Mouse (Mus musculus) MEL (cell line): Measurements from ENCODE around the gene Fam53b. TPM values are rescaled to one million over a fixed set of nuclear protein-coding genes. Genes with fewer than 3 reads are reported as not detected.

Experiments
- DNase-seq: peaks from one replicate; pipeline ENCODE4 v3.0.0; 2011; ENCODE audit warnings: low read depth, low spot score
- H3K27ac ChIP-seq: 2 replicates; pipeline ENCODE4 v1.5.1; 2012; ENCODE audit warnings: low read depth, mild to moderate bottlenecking, control low read depth, low read length, moderate library complexity; ENCODE audit not compliant: control insufficient read depth
- H3K27me3 ChIP-seq, 2 experiments: fragments of 150-350 bp in 1 of 2; sonication (generic) in 1 of 2; 2 replicates each; pipeline ENCODE4 v1.6.1; 2012; ENCODE audit warnings: low read length in 2 of 2, mild to moderate bottlenecking in 2 of 2, improper control_type of control experiment in 1 of 2, moderate library complexity in 1 of 2; ENCODE audit not compliant: insufficient read depth in 2 of 2, control insufficient read depth in 1 of 2
- H3K36me3 ChIP-seq, 2 experiments: 2 replicates each; pipeline ENCODE4 v1.6.1; 2012 to 2014; ENCODE audit warnings: low read length in 2 of 2, improper control_type of control experiment in 1 of 2, inconsistent platforms in 1 of 2, mild to moderate bottlenecking in 1 of 2; ENCODE audit not compliant: insufficient read depth in 2 of 2, control insufficient read depth in 1 of 2
- H3K4me1 ChIP-seq, 2 experiments: fragments of 150-350 bp in 1 of 2; sonication (generic) in 1 of 2; 2 replicates each; pipeline ENCODE4 v1.6.1; 2012; ENCODE audit warnings: low read length in 2 of 2, improper control_type of control experiment in 1 of 2, mild to moderate bottlenecking in 1 of 2; ENCODE audit not compliant: insufficient read depth in 2 of 2, control insufficient read depth in 1 of 2
- H3K4me3 ChIP-seq, 2 experiments: fragments of 150-350 bp in 1 of 2; sonication (generic) in 1 of 2; 2 replicates each; pipeline ENCODE4 v1.5.1; 2012; ENCODE audit warnings: low read depth in 2 of 2, low read length in 2 of 2, mild to moderate bottlenecking in 2 of 2, moderate library complexity in 2 of 2, control low read depth in 1 of 2, improper control_type of control experiment in 1 of 2; ENCODE audit not compliant: control insufficient read depth in 1 of 2, insufficient read depth in 1 of 2
- H3K79me2 ChIP-seq: 2 replicates; pipeline ENCODE4 v1.6.1; 2012; ENCODE audit warnings: mild to moderate bottlenecking, low read length, moderate library complexity; ENCODE audit not compliant: control insufficient read depth, poor library complexity, insufficient read depth
- H3K9ac ChIP-seq: 2 replicates; pipeline ENCODE4 v1.6.1; 2012; ENCODE audit warnings: low read depth, mild to moderate bottlenecking, control low read depth, low read length, moderate library complexity; ENCODE audit not compliant: control insufficient read depth, poor library complexity, severe bottlenecking
- H3K9me3 ChIP-seq: fragments of 150-350 bp; sonication (generic); replicated peaks from 2 replicates; pipeline ENCODE4 v1.6.1; 2012; ENCODE audit warnings: mild to moderate bottlenecking, low read length, improper control_type of control experiment, moderate library complexity; ENCODE audit not compliant: insufficient read depth
- CHD1 ChIP-seq: IDR thresholded peaks from 2 replicates; pipeline ENCODE4 v1.6.1; 2012; ENCODE audit warnings: low read depth, mild to moderate bottlenecking, inconsistent platforms, low read length, improper control_type of control experiment
- CHD2 ChIP-seq: IDR thresholded peaks from 2 replicates; pipeline ENCODE4 v1.6.1; 2011; ENCODE audit warnings: low read length, improper control_type of control experiment
- CTCF ChIP-seq, 3 experiments: IDR thresholded peaks in 2 of 3; conservative IDR thresholded peaks in 1 of 3; 2 replicates each; pipeline ENCODE4 v1.5.1; 2011 to 2012; ENCODE audit warnings: low read length in 3 of 3, low read depth in 2 of 3, mild to moderate bottlenecking in 2 of 3, improper control_type of control experiment in 1 of 3, inconsistent platforms in 1 of 3, mixed read lengths in 1 of 3, moderate library complexity in 1 of 3; ENCODE audit not compliant: control insufficient read depth in 1 of 3, insufficient read depth in 1 of 3, poor library complexity in 1 of 3, severe bottlenecking in 1 of 3
- E2F4 ChIP-seq: IDR thresholded peaks from 2 replicates; pipeline ENCODE4 v1.6.1; 2011; ENCODE audit warnings: low read depth, low read length, improper control_type of control experiment, borderline replicate concordance
- EP300 ChIP-seq, 2 experiments: IDR thresholded peaks; 2 replicates each; pipeline ENCODE4 v1.6.1; 2011; ENCODE audit warnings: improper control_type of control experiment in 2 of 2, low read length in 2 of 2, low read depth in 1 of 2, mild to moderate bottlenecking in 1 of 2
- ETS1 ChIP-seq: IDR thresholded peaks from 2 replicates; pipeline ENCODE4 v1.6.1; 2012; ENCODE audit warnings: low read depth, mild to moderate bottlenecking, inconsistent platforms, low read length, improper control_type of control experiment, moderate library complexity
- GABPA ChIP-seq: IDR thresholded peaks from 2 replicates; pipeline ENCODE4 v1.6.1; 2012; ENCODE audit warnings: low read depth, mild to moderate bottlenecking, inconsistent platforms, low read length, improper control_type of control experiment, moderate library complexity
- HCFC1 ChIP-seq: IDR thresholded peaks from 2 replicates; pipeline ENCODE4 v1.6.1; 2012; ENCODE audit warnings: low read depth, mild to moderate bottlenecking, inconsistent platforms, low read length, improper control_type of control experiment, moderate library complexity
- KAT2A ChIP-seq: conservative IDR thresholded peaks from 2 replicates; pipeline ENCODE4 v1.6.1; 2012; ENCODE audit warnings: low read depth, low read length, improper control_type of control experiment, inconsistent platforms
- MAZ ChIP-seq: IDR thresholded peaks from 2 replicates; pipeline ENCODE4 v1.6.1; 2012; ENCODE audit warnings: low read depth, mild to moderate bottlenecking, inconsistent platforms, low read length, improper control_type of control experiment
- NELFE ChIP-seq: IDR thresholded peaks from 2 replicates; pipeline ENCODE4 v1.6.1; 2011; ENCODE audit warnings: low read depth, low read length, improper control_type of control experiment
- NRF1 ChIP-seq: IDR thresholded peaks from 2 replicates; pipeline ENCODE4 v1.6.1; 2014; ENCODE audit warnings: low read depth, mild to moderate bottlenecking, inconsistent platforms, low read length, improper control_type of control experiment, moderate library complexity; ENCODE audit not compliant: poor library complexity, insufficient read depth, severe bottlenecking
- POLR2A ChIP-seq, 2 experiments: IDR thresholded peaks; 2 replicates each; pipeline ENCODE4 v1.6.1; 2011 to 2012; ENCODE audit warnings: low read length in 2 of 2, mild to moderate bottlenecking in 2 of 2, control low read depth in 1 of 2, improper control_type of control experiment in 1 of 2, low read depth in 1 of 2, moderate library complexity in 1 of 2; ENCODE audit not compliant: control insufficient read depth in 1 of 2, insufficient read depth in 1 of 2, poor library complexity in 1 of 2
- POLR2AphosphoS2 ChIP-seq: IDR thresholded peaks from 2 replicates; pipeline ENCODE4 v1.6.1; 2011; ENCODE audit warnings: low read length, improper control_type of control experiment
- POLR2AphosphoS5 ChIP-seq: IDR thresholded peaks from 2 replicates; pipeline ENCODE4 v1.6.1; 2012; ENCODE audit warnings: low read depth, borderline replicate concordance, mild to moderate bottlenecking, inconsistent platforms, low read length, moderate library complexity, mixed read lengths
- RAD21 ChIP-seq: IDR thresholded peaks from 2 replicates; pipeline ENCODE4 v1.6.1; 2011; ENCODE audit warnings: mild to moderate bottlenecking, low read depth, low read length, improper control_type of control experiment
- RCOR1 ChIP-seq: IDR thresholded peaks from 2 replicates; pipeline ENCODE4 v1.6.1; 2012; ENCODE audit warnings: low read depth, mild to moderate bottlenecking, inconsistent platforms, low read length, improper control_type of control experiment
- SMC3 ChIP-seq: IDR thresholded peaks from 2 replicates; pipeline ENCODE4 v1.6.1; 2011; ENCODE audit warnings: low read depth, low read length, improper control_type of control experiment
- TAL1 ChIP-seq: IDR thresholded peaks from 2 replicates; pipeline ENCODE4 v1.6.1; 2012; ENCODE audit warnings: mild to moderate bottlenecking, inconsistent platforms, low read length, moderate library complexity, mixed read lengths
- TCF12 ChIP-seq: IDR thresholded peaks from 2 replicates; pipeline ENCODE4 v1.6.1; 2014; ENCODE audit warnings: low read depth, mild to moderate bottlenecking, inconsistent platforms, low read length, improper control_type of control experiment, moderate library complexity
- UBTF ChIP-seq: IDR thresholded peaks from 2 replicates; pipeline ENCODE4 v1.6.1; 2012; ENCODE audit warnings: low read depth, mild to moderate bottlenecking, inconsistent platforms, low read length, improper control_type of control experiment, moderate library complexity, borderline replicate concordance; ENCODE audit not compliant: insufficient read depth
- USF2 ChIP-seq, 2 experiments: IDR thresholded peaks; 2 replicates each; pipeline ENCODE4 v1.6.1; 2011 to 2012; ENCODE audit warnings: improper control_type of control experiment in 2 of 2, low read length in 2 of 2, borderline replicate concordance in 1 of 2, inconsistent platforms in 1 of 2, low read depth in 1 of 2, mild to moderate bottlenecking in 1 of 2; ENCODE audit not compliant: insufficient read depth in 1 of 2
- ZKSCAN1 ChIP-seq: IDR thresholded peaks from 2 replicates; pipeline ENCODE4 v1.6.1; 2012; ENCODE audit warnings: low read depth, mild to moderate bottlenecking, inconsistent platforms, low read length, improper control_type of control experiment, moderate library complexity
- polyA plus RNA-seq, 2 experiments: library from polyadenylated mRNA; stranded (reverse) in 1 of 2; unstranded in 1 of 2; fragments of >175 nt in 1 of 2; fragments of >200 nt in 1 of 2; gene quantifications; 2 replicates each; pipeline versions ENCODE4 v1.2.1 to v1.2.4; 2012; ENCODE audit warnings: low replicate concordance in 2 of 2, low read depth in 1 of 2; ENCODE audit not compliant: insufficient read length in 2 of 2, insufficient read depth in 1 of 2, missing spikeins in 1 of 2
- total RNA-seq: library from RNA; depleted of rRNA; stranded (reverse); fragments of 300-350 nt; gene quantifications from 2 replicates; pipeline ENCODE4 v1.2.3, GENCODE M21; 2012

Fam53b gene
- total and polyA plus RNA-seq, 3 experiments: 7.9 to 15.4 TPM; not detected in 1

- Histone ChIP-seq H3K79me2 (peaks cover 25% of the 10 kb centered on the region), H3K4me3 (no peak overlapping the region), H3K27me3 (no peaks in the 10 kb centered on the region), H3K9ac (no peak overlapping the region), H3K4me1 (peaks cover 2 to 5% of the 10 kb centered on the region in 2 experiments; a peak in 3 of 4 replicates), H3K36me3 (peaks cover 0 to 6% of the 10 kb centered on the region in 2 experiments; a peak in 2 of 4 replicates), H3K9me3 (no peaks in the 10 kb centered on the region), H3K27ac (no peak overlapping the region)
- DNase-seq: no peak
- TF ChIP-seq EP300 (IDR thresholded peaks at IDR 0.05; ENCODE audit: low read depth in 1 of 2, low read length in 2 of 2): no peak
- no peak for TF ChIP-seq POLR2AphosphoS2
- TF ChIP-seq HCFC1: no peak
- TF ChIP-seq CHD1: no peak
- TF ChIP-seq CTCF (IDR thresholded peaks at IDR 0.05 in 2 of 3, conservative IDR thresholded peaks at IDR 0.05 in 1 of 3; ENCODE audit: control insufficient read depth in 1 of 3, insufficient read depth in 1 of 3, low read depth in 2 of 3, low read length in 3 of 3, poor library complexity in 1 of 3, severe bottlenecking in 1 of 3): peak in 1 of 3 experiments; percentile 23; a peak in 1 of 6 replicates
- TF ChIP-seq TCF12: no peak
- TF ChIP-seq RAD21: peak; percentile 15
- TF ChIP-seq SMC3: peak; percentile 21; the same call in 1 of the 2 replicates
- no peak for TF ChIP-seq E2F4
Measured at GRCm38 (mm10) chr7:132815081-132815480, 1.4 kb upstream of the Fam53b start.

DNA sequence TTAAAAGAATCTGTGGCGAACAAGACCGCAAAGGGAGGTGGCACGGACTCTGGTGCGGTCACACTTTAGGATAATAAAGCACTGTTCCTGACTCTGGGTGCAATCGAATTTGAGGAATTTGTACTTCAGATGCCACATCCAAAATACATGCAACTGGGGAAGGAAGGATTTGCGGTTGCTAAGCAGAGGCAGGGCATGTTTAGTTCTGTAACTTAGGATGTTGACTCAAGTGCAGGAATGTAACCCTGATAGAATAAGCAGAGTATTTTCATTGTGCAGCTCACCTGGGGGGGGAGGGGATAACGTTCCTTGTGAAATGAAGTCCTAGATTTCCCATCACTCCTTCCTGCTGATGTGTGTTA is 384 bp upstream of the Fam53b start:
- Histone ChIP-seq H3K36me3 (peaks cover 0 to 6% of the 10 kb centered on the region in 2 experiments; a peak in 2 of 4 replicates), H3K9me3 (no peaks in the 10 kb centered on the region), H3K4me1 (peaks cover 2 to 5% of the 10 kb centered on the region in 2 experiments; a peak in 3 of 4 replicates), H3K27ac (0 out of 2 replicates have a peak overlapping the region, but pooled peaks have one; percentile 9), H3K9ac (peak overlapping the region; percentile 82), H3K4me3 (peak overlapping the region; percentile 74 to 91), H3K79me2 (peaks cover 34% of the 10 kb centered on the region), H3K27me3 (no peaks in the 10 kb centered on the region)
- TF ChIP-seq CHD2: no peak
- no peak for TF ChIP-seq SMC3
- no peak for TF ChIP-seq POLR2AphosphoS2
- TF ChIP-seq RCOR1: no peak
- no peak for TF ChIP-seq USF2 (IDR thresholded peaks at IDR 0.05; ENCODE audit: borderline replicate concordance in 1 of 2, insufficient read depth in 1 of 2, low read depth in 1 of 2, low read length in 2 of 2)
- no peak for TF ChIP-seq ETS1
- TF ChIP-seq GABPA: no peak
- no peak for TF ChIP-seq NRF1
- no peak for TF ChIP-seq POLR2AphosphoS5
- no peak for TF ChIP-seq UBTF
- no peak for TF ChIP-seq EP300 (IDR thresholded peaks at IDR 0.05; ENCODE audit: low read depth in 1 of 2, low read length in 2 of 2)
- TF ChIP-seq HCFC1: no peak
- TF ChIP-seq MAZ: no peak
- no peak for TF ChIP-seq NELFE
- no peak for TF ChIP-seq POLR2A (IDR thresholded peaks at IDR 0.05; ENCODE audit: control insufficient read depth in 1 of 2, insufficient read depth in 1 of 2, low read depth in 1 of 2, low read length in 2 of 2, poor library complexity in 1 of 2)
- TF ChIP-seq KAT2A: no peak
- TF ChIP-seq TAL1: no peak
- TF ChIP-seq ZKSCAN1: no peak
- peak; percentile 67 for DNase-seq
